Mouse (Mus musculus) erythroblast, embryonic 14.5 days (primary cell): ENCODE data around the gene Acta1.

ENCODE experiments used
- GATA1 ChIP-seq: IDR thresholded peaks from 2 replicates; pipeline ENCODE4 v1.6.1; 2012; ENCODE audit warnings: low read length, inconsistent platforms, mixed read lengths
- TAL1 ChIP-seq: IDR thresholded peaks from 3 replicates; pipeline ENCODE4 v1.6.1; 2012; ENCODE audit warnings: low read length, inconsistent platforms, mixed read lengths

DNA sequence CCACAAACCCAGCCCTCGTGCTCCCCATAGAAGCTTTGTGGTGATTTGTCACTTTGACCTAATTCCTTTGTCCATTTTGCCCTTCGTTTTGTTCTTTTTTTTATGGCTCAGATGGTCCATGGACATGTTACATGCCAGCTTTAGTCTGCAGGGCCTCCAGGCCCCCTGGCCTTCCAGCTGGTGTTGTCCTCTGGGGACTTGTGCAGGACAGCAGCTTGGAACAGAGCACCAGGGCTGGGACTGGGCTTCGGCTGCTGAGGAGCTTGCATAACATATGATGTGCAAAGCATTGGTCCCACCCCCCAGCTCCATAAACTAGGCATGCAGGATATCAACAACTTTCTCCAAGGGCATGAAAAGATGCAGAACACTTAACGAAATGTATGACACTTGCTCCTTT is 4.8 kb downstream of the Acta1 start:
- TF ChIP-seq TAL1 (no peak), GATA1 (no peak)
